Mouse (Mus musculus): ENCODE measurements around the gene Nfx1. TPM values are rescaled to one million over a fixed set of nuclear protein-coding genes. Genes with fewer than 3 reads are reported as not detected.

The Nfx1 gene
- total RNA-seq, 2 experiments from 2014 or later, result 69.2 to 76.6 TPM

GRCm38 (mm10) chr4:41027872-41028271 lies 57.2 kb downstream of the Nfx1 start:
- no peak for TF ChIP-seq CTCF (IDR thresholded peaks at IDR 0.05)
- DNase-seq (ENCODE audit: extremely low spot score in 1 of 2, low spot score in 2 of 2), result no peak
- Histone ChIP-seq H3K4me3 (no peak overlapping the region), H3K27ac (no peak overlapping the region)
- intact Hi-C loops (cut with DNase I), result loop anchor here (5.0 kb wide), 1 partner anchor 146 kb away; no protein-coding TSS in a partner anchor

- TF ChIP-seq CTCF (IDR thresholded peaks at IDR 0.05), result peak; percentile 40
- H3K27ac ChIP-seq, result no peak overlapping the region
- intact Hi-C loops (cut with DNase I), result loop anchor here (5.0 kb wide), 1 partner anchor 146 kb away; no protein-coding TSS in a partner anchor
- H3K4me3 ChIP-seq, result no peak overlapping the region
- DNase-seq (ENCODE audit: extremely low spot score in 1 of 2, low spot score in 2 of 2), result no peak
Measured at GRCm38 (mm10) chr4:41028272-41028671, 57.6 kb downstream of the Nfx1 start.

- peak; percentile 47 to 72 for DNase-seq (ENCODE audit: extremely low spot score in 1 of 2, low spot score in 2 of 2)
- H3K27ac ChIP-seq, result peak overlapping the region; percentile 75
- no peak for TF ChIP-seq CTCF (IDR thresholded peaks at IDR 0.05)
- no peak overlapping the region for H3K4me3 ChIP-seq
- intact Hi-C loops (cut with DNase I), result loop anchor here (5.0 kb wide), 1 partner anchor 147 kb away; no protein-coding TSS in a partner anchor
Measured at GRCm38 (mm10) chr4:41029372-41029771, 58.7 kb downstream of the Nfx1 start.

GRCm38 (mm10) chr4:41031242-41031641 lies 60.5 kb downstream of the Nfx1 start:
- intact Hi-C loops (cut with DNase I), result no loop called here
- DNase-seq (ENCODE audit: extremely low spot score in 1 of 2, low spot score in 2 of 2), result no peak
- Histone ChIP-seq H3K27ac (no peak overlapping the region), H3K4me3 (no peak overlapping the region)
- no peak for TF ChIP-seq CTCF (IDR thresholded peaks at IDR 0.05)

GRCm38 (mm10) chr4:41037942-41038341 lies 67.2 kb downstream of the Nfx1 start:
- DNase-seq (ENCODE audit: extremely low spot score in 1 of 2, low spot score in 2 of 2), result no peak
- intact Hi-C loops (cut with DNase I), result no loop called here
- no peak overlapping the region for H3K4me3 ChIP-seq
- no peak overlapping the region for H3K27ac ChIP-seq
- TF ChIP-seq CTCF (IDR thresholded peaks at IDR 0.05), result no peak

GRCm38 (mm10) chr4:41040983-41041382 lies 70.3 kb downstream of the Nfx1 start:
- intact Hi-C loops (cut with DNase I), result no loop called here
- no peak for TF ChIP-seq CTCF (IDR thresholded peaks at IDR 0.05)
- Histone ChIP-seq H3K27ac (no peak overlapping the region), H3K4me3 (no peak overlapping the region)
- no peak for DNase-seq (ENCODE audit: extremely low spot score in 1 of 2, low spot score in 2 of 2)

GRCm38 (mm10) chr4:41042880-41043279 lies 72.2 kb downstream of the Nfx1 start:
- Histone ChIP-seq H3K27ac (no peak overlapping the region), H3K4me3 (no peak overlapping the region)
- intact Hi-C loops (cut with DNase I), result no loop called here
- no peak for DNase-seq (ENCODE audit: extremely low spot score in 1 of 2, low spot score in 2 of 2)
- TF ChIP-seq CTCF (IDR thresholded peaks at IDR 0.05), result no peak

GRCm38 (mm10) chr4:41043961-41044360 lies 73.3 kb downstream of the Nfx1 start:
- TF ChIP-seq CTCF (IDR thresholded peaks at IDR 0.05), result no peak; the same call in none of the 2 replicates
- intact Hi-C loops (cut with DNase I), result no loop called here

GRCm38 (mm10) chr4:41045288-41045687 lies 74.6 kb downstream of the Nfx1 start:
- intact Hi-C loops (cut with DNase I), result no loop called here
- H3K27ac ChIP-seq, result no peak overlapping the region
- TF ChIP-seq CTCF (IDR thresholded peaks at IDR 0.05), result no peak
- H3K4me3 ChIP-seq, result no peak overlapping the region
- no peak for DNase-seq (ENCODE audit: extremely low spot score in 1 of 2, low spot score in 2 of 2)

More at GRCm38 (mm10) chr4:41043961-41044360, 73.3 kb downstream of the Nfx1 start:
- Histone ChIP-seq H3K27ac (no peak overlapping the region), H3K4me3 (no peak overlapping the region)
- no peak for DNase-seq (ENCODE audit: extremely low spot score in 1 of 2, low spot score in 2 of 2)

GRCm38 (mm10) chr4:41046254-41046795 lies 75.6 kb downstream of the Nfx1 start:
- no peak overlapping the region for H3K27ac ChIP-seq
- no peak for TF ChIP-seq CTCF (IDR thresholded peaks at IDR 0.05)
- DNase-seq (ENCODE audit: extremely low spot score in 1 of 2, low spot score in 2 of 2), result no peak
- intact Hi-C loops (cut with DNase I), result no loop called here
- no peak overlapping the region for H3K4me3 ChIP-seq

- no peak within 1 kb of the TSS for H3K27ac ChIP-seq
- intact Hi-C loops (cut with DNase I), result no loop called here
- H3K4me3 ChIP-seq, result no peak within 1 kb of the TSS
- no peak for DNase-seq (ENCODE audit: extremely low spot score in 1 of 2, low spot score in 2 of 2)
- no peak for TF ChIP-seq CTCF (IDR thresholded peaks at IDR 0.05)
Measured at GRCm38 (mm10) chr4:41047524-41048271, 77.0 kb downstream of the Nfx1 start, which contains the start of gene Aqp7. TSS of gene Aqp7 (minus strand) at chr4:41048139.

GRCm38 (mm10) chr4:41048926-41049325 lies 78.2 kb downstream of the Nfx1 start:
- no peak overlapping the region for H3K27ac ChIP-seq
- intact Hi-C loops (cut with DNase I), result no loop called here
- TF ChIP-seq CTCF (IDR thresholded peaks at IDR 0.05), result no peak
- no peak for DNase-seq (ENCODE audit: extremely low spot score in 1 of 2, low spot score in 2 of 2)
- H3K4me3 ChIP-seq, result no peak overlapping the region
